Mouse (Mus musculus): ENCODE measurements around the gene Trmt10c. TPM values are rescaled to one million over a fixed set of nuclear protein-coding genes. Genes with fewer than 3 reads are reported as not detected.

The Trmt10c gene
- polyA plus RNA-seq, 1 experiment, result 25.3 TPM

DNA sequence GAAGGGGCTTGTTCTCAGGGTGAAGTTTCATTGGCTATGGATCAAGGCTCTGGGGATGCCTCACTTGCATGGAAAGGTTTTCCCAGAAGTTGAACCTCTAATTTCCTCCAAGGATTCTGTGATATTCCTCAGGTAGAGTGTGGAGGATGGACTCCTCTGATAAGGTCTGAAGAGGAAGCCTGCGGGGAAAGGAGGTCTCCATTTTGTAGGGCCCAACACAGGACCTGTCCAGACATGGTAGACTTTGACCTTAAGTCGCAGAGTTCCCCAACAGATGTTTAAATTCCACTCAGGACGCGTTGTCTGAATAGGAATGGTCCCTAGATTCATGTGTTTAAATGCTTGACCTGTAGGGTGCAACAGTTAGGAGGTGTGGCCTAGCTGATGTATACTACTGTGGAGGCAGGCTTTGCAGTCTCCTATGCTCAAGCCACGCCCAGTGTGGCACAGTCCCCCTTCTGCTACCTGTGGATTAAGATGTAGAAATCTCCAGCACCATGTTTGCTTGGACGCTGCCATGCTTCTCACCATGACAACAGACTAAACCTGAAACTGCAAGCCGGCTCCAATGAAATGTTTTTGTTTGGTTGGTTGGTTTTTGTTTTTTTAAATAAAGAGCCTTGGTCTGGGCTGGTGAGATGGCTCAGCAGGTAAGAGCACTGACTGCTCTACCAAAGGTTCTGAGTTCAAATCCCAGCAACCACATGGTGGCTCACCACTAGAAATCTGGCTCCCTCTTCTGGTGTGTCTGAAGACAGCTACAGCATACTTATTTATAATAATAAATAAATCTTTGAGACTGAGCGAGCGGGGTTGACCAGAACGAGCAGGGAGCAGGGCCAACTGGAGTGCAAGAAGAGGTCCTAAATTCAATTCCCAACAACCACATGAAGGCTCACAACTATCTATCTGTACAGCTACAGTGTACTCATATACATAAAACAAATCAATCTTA is 24.6 kb downstream of the Trmt10c start:
- Histone ChIP-seq H3K27me3 (ENCODE audit: control insufficient read depth, insufficient read depth, low read length, poor library complexity, severe bottlenecking) (no peaks in the 10 kb centered on the region), H3K36me3 (ENCODE audit: control insufficient read depth, insufficient read depth, low read length, poor library complexity, severe bottlenecking) (peaks cover 10% of the 10 kb centered on the region), H3K4me3 (ENCODE audit: low read depth, low read length) (no peak overlapping the region), H3K9ac (ENCODE audit: low read depth, poor library complexity, severe bottlenecking) (no peak overlapping the region), H3K27ac (ENCODE audit: insufficient read depth, low read length) (peak overlapping the region; percentile 6; the same call in 1 of the 2 replicates), H3K4me1 (ENCODE audit: control insufficient read depth, insufficient read depth, low read length) (no peaks in the 10 kb centered on the region), H3K9me3 (replicated peaks; ENCODE audit: control insufficient read depth, insufficient read depth, low read length, poor library complexity, severe bottlenecking) (no peaks in the 10 kb centered on the region)
- no peak for TF ChIP-seq EP300 (IDR thresholded peaks at IDR 0.05; ENCODE audit: insufficient read depth, low read depth, low read length)
- no peak for TF ChIP-seq POLR2A (IDR thresholded peaks at IDR 0.05; ENCODE audit: insufficient read depth, low read length)
- no peak for TF ChIP-seq CTCF (IDR thresholded peaks at IDR 0.05; ENCODE audit: low read depth, low read length)

DNA sequence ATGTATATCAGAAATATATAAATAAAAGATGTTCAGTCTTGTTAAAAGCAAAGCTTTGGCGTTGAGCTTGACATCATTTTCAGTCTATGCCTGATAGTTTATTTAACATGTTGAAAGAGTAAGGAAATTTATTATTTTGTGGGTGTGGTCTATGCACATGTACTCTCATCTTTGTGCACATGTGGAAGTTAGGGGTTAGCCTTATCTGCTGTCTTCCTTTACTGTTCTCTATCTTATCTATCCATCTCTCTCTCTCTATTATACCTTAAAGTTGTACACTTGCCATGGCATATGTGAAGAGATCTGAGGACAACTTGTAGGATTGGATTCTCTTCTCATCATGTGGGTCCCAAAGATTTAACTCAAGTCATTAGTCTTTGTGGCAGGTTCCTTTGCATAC is 28.8 kb downstream of the Trmt10c start:
- Histone ChIP-seq H3K36me3 (ENCODE audit: control insufficient read depth, insufficient read depth, low read length, poor library complexity, severe bottlenecking) (peaks cover 26% of the 10 kb centered on the region), H3K4me3 (ENCODE audit: low read depth, low read length) (no peak overlapping the region), H3K9me3 (replicated peaks; ENCODE audit: control insufficient read depth, insufficient read depth, low read length, poor library complexity, severe bottlenecking) (no peaks in the 10 kb centered on the region), H3K27ac (ENCODE audit: insufficient read depth, low read length) (no peak overlapping the region), H3K27me3 (ENCODE audit: control insufficient read depth, insufficient read depth, low read length, poor library complexity, severe bottlenecking) (no peaks in the 10 kb centered on the region), H3K4me1 (ENCODE audit: control insufficient read depth, insufficient read depth, low read length) (no peaks in the 10 kb centered on the region), H3K9ac (ENCODE audit: low read depth, poor library complexity, severe bottlenecking) (no peak overlapping the region)
- TF ChIP-seq CTCF (IDR thresholded peaks at IDR 0.05; ENCODE audit: low read depth, low read length) (no peak), POLR2A (IDR thresholded peaks at IDR 0.05; ENCODE audit: insufficient read depth, low read length) (no peak), EP300 (IDR thresholded peaks at IDR 0.05; ENCODE audit: insufficient read depth, low read depth, low read length) (no peak)

DNA sequence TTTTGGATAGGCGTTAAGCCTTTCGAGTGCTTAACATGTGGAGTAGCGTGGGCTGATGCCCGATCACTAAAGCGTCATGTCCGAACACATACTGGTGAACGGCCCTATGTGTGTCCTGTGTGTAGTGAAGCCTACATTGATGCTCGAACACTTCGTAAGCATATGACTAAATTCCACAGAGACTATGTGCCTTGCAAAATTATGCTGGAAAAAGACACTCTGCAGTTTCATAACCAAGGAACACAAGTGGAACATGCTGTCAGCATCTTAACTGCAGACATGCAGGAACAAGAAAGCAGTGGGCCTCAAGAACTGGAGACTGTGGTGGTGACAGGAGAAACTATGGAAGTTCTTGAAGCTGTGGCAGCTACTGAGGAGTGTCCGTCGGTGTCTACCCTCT is 30.8 kb downstream of the Trmt10c start:
- H3K4me3 ChIP-seq (ENCODE audit: low read depth, low read length), result no peak overlapping the region
- TF ChIP-seq CTCF (IDR thresholded peaks at IDR 0.05; ENCODE audit: low read depth, low read length) (no peak), EP300 (IDR thresholded peaks at IDR 0.05; ENCODE audit: insufficient read depth, low read depth, low read length) (no peak), POLR2A (IDR thresholded peaks at IDR 0.05; ENCODE audit: insufficient read depth, low read length) (no peak)
- no peak overlapping the region for H3K27ac ChIP-seq (ENCODE audit: insufficient read depth, low read length)
- no peak overlapping the region for H3K9ac ChIP-seq (ENCODE audit: low read depth, poor library complexity, severe bottlenecking)
- no peaks in the 10 kb centered on the region for H3K27me3 ChIP-seq (ENCODE audit: control insufficient read depth, insufficient read depth, low read length, poor library complexity, severe bottlenecking)
- H3K9me3 ChIP-seq (replicated peaks; ENCODE audit: control insufficient read depth, insufficient read depth, low read length, poor library complexity, severe bottlenecking), result no peaks in the 10 kb centered on the region
- peaks cover 32% of the 10 kb centered on the region for H3K36me3 ChIP-seq (ENCODE audit: control insufficient read depth, insufficient read depth, low read length, poor library complexity, severe bottlenecking)
- no peaks in the 10 kb centered on the region for H3K4me1 ChIP-seq (ENCODE audit: control insufficient read depth, insufficient read depth, low read length)

DNA sequence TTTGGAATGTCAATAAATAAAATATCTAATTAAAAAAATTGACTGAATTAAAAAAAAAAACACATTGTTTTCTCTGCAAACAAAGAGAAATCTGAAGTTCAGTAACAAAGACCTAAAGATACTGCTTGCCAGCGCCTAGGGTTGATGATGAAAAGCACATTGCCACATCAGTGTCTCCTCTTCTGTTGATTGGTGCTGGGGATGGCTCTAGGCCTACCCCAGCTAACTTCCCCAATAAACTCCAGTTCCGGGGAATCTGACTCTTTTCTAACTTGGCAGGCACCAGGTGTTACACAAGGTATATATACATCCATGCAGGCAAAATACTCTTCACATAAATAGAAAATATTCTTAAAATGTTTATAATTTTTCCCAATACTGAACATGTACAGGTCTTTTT is 43.4 kb downstream of the Trmt10c start:
- Histone ChIP-seq H3K9ac (ENCODE audit: low read depth, poor library complexity, severe bottlenecking) (no peak overlapping the region), H3K9me3 (replicated peaks; ENCODE audit: control insufficient read depth, insufficient read depth, low read length, poor library complexity, severe bottlenecking) (no peaks in the 10 kb centered on the region), H3K4me3 (ENCODE audit: low read depth, low read length) (no peak overlapping the region), H3K4me1 (ENCODE audit: control insufficient read depth, insufficient read depth, low read length) (no peaks in the 10 kb centered on the region), H3K27ac (ENCODE audit: insufficient read depth, low read length) (no peak overlapping the region), H3K27me3 (ENCODE audit: control insufficient read depth, insufficient read depth, low read length, poor library complexity, severe bottlenecking) (no peaks in the 10 kb centered on the region), H3K36me3 (ENCODE audit: control insufficient read depth, insufficient read depth, low read length, poor library complexity, severe bottlenecking) (peaks cover 42% of the 10 kb centered on the region)
- TF ChIP-seq CTCF (IDR thresholded peaks at IDR 0.05; ENCODE audit: low read depth, low read length) (no peak), EP300 (IDR thresholded peaks at IDR 0.05; ENCODE audit: insufficient read depth, low read depth, low read length) (no peak), POLR2A (IDR thresholded peaks at IDR 0.05; ENCODE audit: insufficient read depth, low read length) (no peak)

DNA sequence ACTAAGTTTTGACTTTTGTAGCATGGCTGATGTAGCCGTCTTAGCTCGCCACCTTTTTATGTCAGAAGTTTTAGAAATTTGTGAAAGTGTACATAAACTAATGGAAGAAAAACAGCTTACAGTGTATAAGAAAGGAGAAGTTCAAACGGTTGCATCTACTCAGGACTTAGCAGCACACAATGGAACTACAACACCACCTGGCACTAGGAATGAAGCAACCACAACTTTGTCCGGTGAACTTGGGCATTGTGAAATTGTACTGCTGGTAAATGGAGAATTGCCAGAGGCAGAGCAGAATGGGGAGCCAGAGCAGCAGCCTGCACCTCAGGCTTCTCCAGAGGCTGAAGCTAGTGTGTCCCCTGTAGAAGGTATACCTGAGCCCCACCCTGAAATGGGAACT is 47.3 kb downstream of the Trmt10c start:
- peaks cover 40% of the 10 kb centered on the region for H3K36me3 ChIP-seq (ENCODE audit: control insufficient read depth, insufficient read depth, low read length, poor library complexity, severe bottlenecking)
- TF ChIP-seq POLR2A (IDR thresholded peaks at IDR 0.05; ENCODE audit: insufficient read depth, low read length) (no peak), CTCF (IDR thresholded peaks at IDR 0.05; ENCODE audit: low read depth, low read length) (no peak), EP300 (IDR thresholded peaks at IDR 0.05; ENCODE audit: insufficient read depth, low read depth, low read length) (no peak)
- no peak overlapping the region for H3K9ac ChIP-seq (ENCODE audit: low read depth, poor library complexity, severe bottlenecking)

DNA sequence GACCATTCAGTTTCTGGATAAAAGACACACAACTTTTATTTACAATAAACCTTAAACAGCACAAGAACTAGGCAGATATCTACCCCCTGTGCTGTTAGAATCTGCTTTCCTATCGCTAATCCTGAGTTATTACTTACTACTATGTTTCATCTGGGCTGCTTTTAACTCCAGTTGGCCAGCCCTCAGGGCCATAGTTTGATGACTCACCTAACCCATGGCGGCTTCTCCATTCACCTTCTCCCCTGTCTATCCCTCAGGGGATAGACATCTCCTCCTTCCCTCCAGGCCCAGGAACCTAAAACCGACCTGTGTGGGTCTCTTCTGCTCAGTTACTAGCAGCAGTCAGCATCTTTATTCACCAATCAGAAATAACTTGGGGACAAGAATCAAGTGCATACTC is 51.6 kb downstream of the Trmt10c start:
- no peak for TF ChIP-seq POLR2A (IDR thresholded peaks at IDR 0.05; ENCODE audit: insufficient read depth, low read length)
- TF ChIP-seq CTCF (IDR thresholded peaks at IDR 0.05; ENCODE audit: low read depth, low read length), result no peak
- no peak for TF ChIP-seq EP300 (IDR thresholded peaks at IDR 0.05; ENCODE audit: insufficient read depth, low read depth, low read length)
- H3K36me3 ChIP-seq (ENCODE audit: control insufficient read depth, insufficient read depth, low read length, poor library complexity, severe bottlenecking), result peaks cover 51% of the 10 kb centered on the region

More for the DNA sequence above, 47.3 kb downstream of the Trmt10c start:
- Histone ChIP-seq H3K4me1 (ENCODE audit: control insufficient read depth, insufficient read depth, low read length) (peaks cover 2% of the 10 kb centered on the region), H3K9me3 (replicated peaks; ENCODE audit: control insufficient read depth, insufficient read depth, low read length, poor library complexity, severe bottlenecking) (no peaks in the 10 kb centered on the region), H3K27me3 (ENCODE audit: control insufficient read depth, insufficient read depth, low read length, poor library complexity, severe bottlenecking) (no peaks in the 10 kb centered on the region), H3K27ac (ENCODE audit: insufficient read depth, low read length) (no peak overlapping the region), H3K4me3 (ENCODE audit: low read depth, low read length) (no peak overlapping the region)

More for the DNA sequence above, 51.6 kb downstream of the Trmt10c start:
- Histone ChIP-seq H3K27me3 (ENCODE audit: control insufficient read depth, insufficient read depth, low read length, poor library complexity, severe bottlenecking) (no peaks in the 10 kb centered on the region), H3K27ac (ENCODE audit: insufficient read depth, low read length) (no peak overlapping the region), H3K4me1 (ENCODE audit: control insufficient read depth, insufficient read depth, low read length) (peaks cover 2% of the 10 kb centered on the region), H3K4me3 (ENCODE audit: low read depth, low read length) (no peak overlapping the region), H3K9me3 (replicated peaks; ENCODE audit: control insufficient read depth, insufficient read depth, low read length, poor library complexity, severe bottlenecking) (no peaks in the 10 kb centered on the region), H3K9ac (ENCODE audit: low read depth, poor library complexity, severe bottlenecking) (no peak overlapping the region)

Other genes starting within 250 kb of the Trmt10c start
- gene Nfkbiz, start 198.9 kb downstream of the Trmt10c start, polyA plus RNA-seq (2011; ENCODE audit: insufficient read depth, insufficient read length, low read depth, missing spikeins), result 6.0 and 6.1 TPM in 2 replicates
- gene Nxpe3, start 142.5 kb downstream of the Trmt10c start, polyA plus RNA-seq (2011; ENCODE audit: insufficient read depth, insufficient read length, low read depth, missing spikeins), result 4.3 and 4.5 TPM in 2 replicates
- 14.6 and 20.6 TPM in 2 replicates for gene Cep97, start 103.0 kb downstream of the Trmt10c start, polyA plus RNA-seq (2011; ENCODE audit: insufficient read depth, insufficient read length, low read depth, missing spikeins)
- 1,642 and 1,799 TPM in 2 replicates for gene Rpl24, start 71.5 kb downstream of the Trmt10c start, polyA plus RNA-seq (2011; ENCODE audit: insufficient read depth, insufficient read length, low read depth, missing spikeins)
- 19.6 and 20.5 TPM in 2 replicates for gene Zbtb11, start 63.9 kb downstream of the Trmt10c start, polyA plus RNA-seq (2011; ENCODE audit: insufficient read depth, insufficient read length, low read depth, missing spikeins)
- 248 and 256 TPM in 2 replicates for gene Pcnp, start 8.1 kb downstream of the Trmt10c start, polyA plus RNA-seq (2011; ENCODE audit: insufficient read depth, insufficient read length, low read depth, missing spikeins)
- 18.8 and 24.4 TPM in 2 replicates for gene Senp7, start 10.5 kb upstream of the Trmt10c start, polyA plus RNA-seq (2011; ENCODE audit: insufficient read depth, insufficient read length, low read depth, missing spikeins)
- gene Impg2, start 166.5 kb upstream of the Trmt10c start, polyA plus RNA-seq (2011; ENCODE audit: insufficient read depth, insufficient read length, low read depth, missing spikeins), result 0.18 and 0.20 TPM in 2 replicates

Data from ES-Bruce4 (cell line).